Mouse (Mus musculus) MEL (cell line): ENCODE data around the gene Hikeshi. TPM values are rescaled to one million over a fixed set of nuclear protein-coding genes. Genes with fewer than 3 reads are reported as not detected.

Source experiments
- DNase-seq: peaks from one replicate; pipeline ENCODE4 v3.0.0; 2011; ENCODE audit warnings: low read depth, low spot score
- H3K27ac ChIP-seq: 2 replicates; pipeline ENCODE4 v1.5.1; 2012; ENCODE audit warnings: low read depth, mild to moderate bottlenecking, control low read depth, low read length, moderate library complexity; ENCODE audit not compliant: control insufficient read depth
- H3K27me3 ChIP-seq, 2 experiments: fragments of 150-350 bp in 1 of 2; sonication (generic) in 1 of 2; 2 replicates each; pipeline ENCODE4 v1.6.1; 2012; ENCODE audit warnings: low read length in 2 of 2, mild to moderate bottlenecking in 2 of 2, improper control_type of control experiment in 1 of 2, moderate library complexity in 1 of 2; ENCODE audit not compliant: insufficient read depth in 2 of 2, control insufficient read depth in 1 of 2
- H3K36me3 ChIP-seq, 2 experiments: 2 replicates each; pipeline ENCODE4 v1.6.1; 2012 to 2014; ENCODE audit warnings: low read length in 2 of 2, improper control_type of control experiment in 1 of 2, inconsistent platforms in 1 of 2, mild to moderate bottlenecking in 1 of 2; ENCODE audit not compliant: insufficient read depth in 2 of 2, control insufficient read depth in 1 of 2
- H3K4me1 ChIP-seq, 2 experiments: fragments of 150-350 bp in 1 of 2; sonication (generic) in 1 of 2; 2 replicates each; pipeline ENCODE4 v1.6.1; 2012; ENCODE audit warnings: low read length in 2 of 2, improper control_type of control experiment in 1 of 2, mild to moderate bottlenecking in 1 of 2; ENCODE audit not compliant: insufficient read depth in 2 of 2, control insufficient read depth in 1 of 2
- H3K4me3 ChIP-seq, 2 experiments: fragments of 150-350 bp in 1 of 2; sonication (generic) in 1 of 2; 2 replicates each; pipeline ENCODE4 v1.5.1; 2012; ENCODE audit warnings: low read depth in 2 of 2, low read length in 2 of 2, mild to moderate bottlenecking in 2 of 2, moderate library complexity in 2 of 2, control low read depth in 1 of 2, improper control_type of control experiment in 1 of 2; ENCODE audit not compliant: control insufficient read depth in 1 of 2, insufficient read depth in 1 of 2
- H3K79me2 ChIP-seq: 2 replicates; pipeline ENCODE4 v1.6.1; 2012; ENCODE audit warnings: mild to moderate bottlenecking, low read length, moderate library complexity; ENCODE audit not compliant: control insufficient read depth, poor library complexity, insufficient read depth
- H3K9ac ChIP-seq: 2 replicates; pipeline ENCODE4 v1.6.1; 2012; ENCODE audit warnings: low read depth, mild to moderate bottlenecking, control low read depth, low read length, moderate library complexity; ENCODE audit not compliant: control insufficient read depth, poor library complexity, severe bottlenecking
- H3K9me3 ChIP-seq: fragments of 150-350 bp; sonication (generic); replicated peaks from 2 replicates; pipeline ENCODE4 v1.6.1; 2012; ENCODE audit warnings: mild to moderate bottlenecking, low read length, improper control_type of control experiment, moderate library complexity; ENCODE audit not compliant: insufficient read depth
- CTCF ChIP-seq, 3 experiments: IDR thresholded peaks in 2 of 3; conservative IDR thresholded peaks in 1 of 3; 2 replicates each; pipeline ENCODE4 v1.5.1; 2011 to 2012; ENCODE audit warnings: low read length in 3 of 3, low read depth in 2 of 3, mild to moderate bottlenecking in 2 of 3, improper control_type of control experiment in 1 of 3, inconsistent platforms in 1 of 3, mixed read lengths in 1 of 3, moderate library complexity in 1 of 3; ENCODE audit not compliant: control insufficient read depth in 1 of 3, insufficient read depth in 1 of 3, poor library complexity in 1 of 3, severe bottlenecking in 1 of 3
- ELF1 ChIP-seq: IDR thresholded peaks from 2 replicates; pipeline ENCODE4 v1.6.1; 2014; ENCODE audit warnings: low read depth, mild to moderate bottlenecking, inconsistent platforms, low read length, improper control_type of control experiment, moderate library complexity
- EP300 ChIP-seq, 2 experiments: IDR thresholded peaks; 2 replicates each; pipeline ENCODE4 v1.6.1; 2011; ENCODE audit warnings: improper control_type of control experiment in 2 of 2, low read length in 2 of 2, low read depth in 1 of 2, mild to moderate bottlenecking in 1 of 2
- HCFC1 ChIP-seq: IDR thresholded peaks from 2 replicates; pipeline ENCODE4 v1.6.1; 2012; ENCODE audit warnings: low read depth, mild to moderate bottlenecking, inconsistent platforms, low read length, improper control_type of control experiment, moderate library complexity
- JUND ChIP-seq: IDR thresholded peaks from 2 replicates; pipeline ENCODE4 v1.6.1; 2011; ENCODE audit warnings: low read depth, mild to moderate bottlenecking, improper control_type of control experiment, low read length
- KAT2A ChIP-seq: conservative IDR thresholded peaks from 2 replicates; pipeline ENCODE4 v1.6.1; 2012; ENCODE audit warnings: low read depth, low read length, improper control_type of control experiment, inconsistent platforms
- MAX ChIP-seq: IDR thresholded peaks from 2 replicates; pipeline ENCODE4 v1.6.1; 2011; ENCODE audit warnings: low read length, improper control_type of control experiment
- MEF2A ChIP-seq: IDR thresholded peaks from 2 replicates; pipeline ENCODE4 v1.6.1; 2014; ENCODE audit warnings: low read depth, mild to moderate bottlenecking, inconsistent platforms, low read length, improper control_type of control experiment; ENCODE audit not compliant: poor library complexity, insufficient replicate concordance, severe bottlenecking; ENCODE audit errors: extremely low read depth
- MYB ChIP-seq: IDR thresholded peaks from 2 replicates; pipeline ENCODE4 v1.6.1; 2011; ENCODE audit warnings: mild to moderate bottlenecking, low read depth, low read length, improper control_type of control experiment
- MYC ChIP-seq: IDR thresholded peaks from 2 replicates; pipeline ENCODE4 v1.6.1; 2011; ENCODE audit warnings: low read depth, mild to moderate bottlenecking, low read length, improper control_type of control experiment, moderate library complexity
- NRF1 ChIP-seq: IDR thresholded peaks from 2 replicates; pipeline ENCODE4 v1.6.1; 2014; ENCODE audit warnings: low read depth, mild to moderate bottlenecking, inconsistent platforms, low read length, improper control_type of control experiment, moderate library complexity; ENCODE audit not compliant: poor library complexity, insufficient read depth, severe bottlenecking
- POLR2AphosphoS2 ChIP-seq: IDR thresholded peaks from 2 replicates; pipeline ENCODE4 v1.6.1; 2011; ENCODE audit warnings: low read length, improper control_type of control experiment
- RAD21 ChIP-seq: IDR thresholded peaks from 2 replicates; pipeline ENCODE4 v1.6.1; 2011; ENCODE audit warnings: mild to moderate bottlenecking, low read depth, low read length, improper control_type of control experiment
- RCOR1 ChIP-seq: IDR thresholded peaks from 2 replicates; pipeline ENCODE4 v1.6.1; 2012; ENCODE audit warnings: low read depth, mild to moderate bottlenecking, inconsistent platforms, low read length, improper control_type of control experiment
- SIN3A ChIP-seq: IDR thresholded peaks from 2 replicates; pipeline ENCODE4 v1.6.1; 2012; ENCODE audit warnings: low read length, improper control_type of control experiment, inconsistent platforms
- SMC3 ChIP-seq: IDR thresholded peaks from 2 replicates; pipeline ENCODE4 v1.6.1; 2011; ENCODE audit warnings: low read depth, low read length, improper control_type of control experiment
- ZC3H11A ChIP-seq: IDR thresholded peaks from 2 replicates; pipeline ENCODE4 v1.6.1; 2012; ENCODE audit warnings: low read depth, mild to moderate bottlenecking, inconsistent platforms, low read length, improper control_type of control experiment
- ZKSCAN1 ChIP-seq: IDR thresholded peaks from 2 replicates; pipeline ENCODE4 v1.6.1; 2012; ENCODE audit warnings: low read depth, mild to moderate bottlenecking, inconsistent platforms, low read length, improper control_type of control experiment, moderate library complexity
- ZNF384 ChIP-seq: IDR thresholded peaks from 2 replicates; pipeline ENCODE4 v1.6.1; 2012; ENCODE audit warnings: low read depth, mild to moderate bottlenecking, inconsistent platforms, low read length, improper control_type of control experiment
- polyA plus RNA-seq, 2 experiments: library from polyadenylated mRNA; stranded (reverse) in 1 of 2; unstranded in 1 of 2; fragments of >175 nt in 1 of 2; fragments of >200 nt in 1 of 2; gene quantifications; 2 replicates each; pipeline versions ENCODE4 v1.2.1 to v1.2.4; 2012; ENCODE audit warnings: low replicate concordance in 2 of 2, low read depth in 1 of 2; ENCODE audit not compliant: insufficient read length in 2 of 2, insufficient read depth in 1 of 2, missing spikeins in 1 of 2
- total RNA-seq: library from RNA; depleted of rRNA; stranded (reverse); fragments of 300-350 nt; gene quantifications from 2 replicates; pipeline ENCODE4 v1.2.3, GENCODE M21; 2012

Gene Hikeshi
- total and polyA plus RNA-seq, 3 experiments, result 61.4 to 123 TPM; not detected in 1

DNA sequence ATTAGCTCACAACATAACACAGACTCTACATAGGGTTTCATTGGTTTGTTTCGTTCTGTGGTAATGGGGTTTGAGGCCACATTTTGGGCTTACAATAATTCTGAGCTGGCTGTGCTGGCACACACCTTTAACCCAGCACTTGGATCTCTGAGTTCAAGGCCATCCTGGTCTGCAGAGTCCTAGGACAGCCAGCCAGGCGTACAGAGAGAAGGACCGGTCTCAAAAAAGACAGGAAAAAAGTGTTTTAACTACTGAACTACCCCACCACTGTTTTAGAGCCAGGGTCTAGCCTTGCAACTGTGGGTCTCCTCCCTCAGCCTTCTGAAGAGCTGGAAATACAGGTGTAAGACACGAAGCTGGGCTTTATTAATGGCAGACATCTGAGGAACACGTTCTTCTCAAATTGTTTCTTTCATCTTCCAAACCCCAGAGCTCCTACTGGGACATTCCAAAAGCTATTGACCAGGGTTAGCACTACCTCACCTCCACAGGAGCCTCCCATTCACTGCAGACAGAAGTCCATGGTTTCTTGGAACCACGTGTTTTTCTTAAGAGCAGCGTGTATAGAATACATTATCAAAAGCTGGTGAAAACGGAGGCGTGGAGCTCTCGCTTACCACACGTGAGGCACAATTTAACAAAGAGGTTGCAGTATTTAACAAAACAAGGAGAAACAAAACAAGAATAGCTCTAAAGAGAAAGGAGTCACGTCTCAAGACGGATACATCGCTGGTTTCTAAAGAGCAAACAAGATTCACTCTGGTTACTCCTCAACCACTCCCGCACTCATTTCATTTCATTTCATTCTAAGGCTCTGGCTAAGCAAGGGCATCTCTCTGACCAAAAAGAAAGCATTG, 1.3 kb downstream of the Hikeshi start:
- no peak overlapping the region for H3K27ac ChIP-seq
- DNase-seq, result no peak

DNA sequence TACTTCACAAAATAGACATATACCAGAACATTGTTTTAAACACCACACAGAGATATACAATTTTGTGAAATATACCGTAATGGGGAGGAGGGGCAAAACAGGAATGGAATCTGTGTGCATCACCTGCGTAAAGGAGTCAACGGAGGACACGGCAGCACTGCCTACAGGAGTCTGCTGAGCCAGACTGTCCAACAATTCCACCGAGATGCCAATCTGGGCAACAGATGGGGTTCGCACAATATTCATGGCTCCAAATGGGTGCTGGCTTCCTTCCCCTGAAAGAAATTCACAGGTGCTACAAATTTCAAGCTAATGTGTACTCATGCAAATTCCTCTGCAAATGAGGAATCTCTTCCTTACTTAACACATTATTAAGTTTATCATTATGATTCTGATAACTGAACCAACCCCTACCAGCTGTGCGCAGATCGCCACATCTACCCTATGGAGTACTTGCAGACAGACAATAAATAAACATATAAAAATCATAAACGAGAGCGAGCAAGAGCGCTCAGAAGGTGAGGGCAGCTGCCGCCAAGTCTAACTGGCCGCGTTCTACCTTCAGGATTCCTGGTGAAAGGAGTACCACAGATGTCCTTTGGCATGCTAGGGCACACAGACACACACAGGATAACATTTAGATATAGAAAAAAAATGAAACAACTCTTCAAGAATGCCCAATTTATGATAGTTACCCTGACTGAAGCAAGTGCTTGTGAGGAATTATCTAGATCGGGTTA, 17.4 kb downstream of the Hikeshi start:
- no peaks in the 10 kb centered on the region for H3K27me3 ChIP-seq
- no peak overlapping the region for H3K27ac ChIP-seq
- no peak overlapping the region for H3K9ac ChIP-seq
- no peaks in the 10 kb centered on the region for H3K4me1 ChIP-seq
- no peak for TF ChIP-seq CTCF (IDR thresholded peaks at IDR 0.05 in 2 of 3, conservative IDR thresholded peaks at IDR 0.05 in 1 of 3; ENCODE audit: control insufficient read depth in 1 of 3, insufficient read depth in 1 of 3, low read depth in 2 of 3, low read length in 3 of 3, poor library complexity in 1 of 3, severe bottlenecking in 1 of 3)
- TF ChIP-seq ELF1, result no peak
- TF ChIP-seq RAD21, result no peak
- no peak for TF ChIP-seq MAX
- TF ChIP-seq, all 39 proteins: peak for 0
- Histone ChIP-seq H3K36me3 (no peaks in the 10 kb centered on the region; a peak in 1 of 4 replicates), H3K79me2 (no peaks in the 10 kb centered on the region), H3K9me3 (no peaks in the 10 kb centered on the region), H3K4me3 (no peak overlapping the region)
- no peak for DNase-seq

More for the DNA sequence above, 1.3 kb downstream of the Hikeshi start:
- peak overlapping the region; percentile 82 for H3K9ac ChIP-seq
- H3K4me1 ChIP-seq, result peaks cover 0 to 5% of the 10 kb centered on the region in 2 experiments; a peak in 2 of 4 replicates
- H3K4me3 ChIP-seq, result peak overlapping the region; percentile 71 to 96
- no peaks in the 10 kb centered on the region for H3K27me3 ChIP-seq
- peaks cover 0 to 5% of the 10 kb centered on the region in 2 experiments; a peak in 2 of 4 replicates for H3K36me3 ChIP-seq
- no peaks in the 10 kb centered on the region for H3K9me3 ChIP-seq
- peaks cover 15% of the 10 kb centered on the region for H3K79me2 ChIP-seq
- TF ChIP-seq EP300 (IDR thresholded peaks at IDR 0.05; ENCODE audit: low read depth in 1 of 2, low read length in 2 of 2) (no peak), ZKSCAN1 (no peak), POLR2AphosphoS2 (no peak), JUND (no peak), SMC3 (no peak), MEF2A (no peak), ELF1 (no peak), ZC3H11A (no peak)
- TF ChIP-seq, all 39 proteins: peak for 0

DNA sequence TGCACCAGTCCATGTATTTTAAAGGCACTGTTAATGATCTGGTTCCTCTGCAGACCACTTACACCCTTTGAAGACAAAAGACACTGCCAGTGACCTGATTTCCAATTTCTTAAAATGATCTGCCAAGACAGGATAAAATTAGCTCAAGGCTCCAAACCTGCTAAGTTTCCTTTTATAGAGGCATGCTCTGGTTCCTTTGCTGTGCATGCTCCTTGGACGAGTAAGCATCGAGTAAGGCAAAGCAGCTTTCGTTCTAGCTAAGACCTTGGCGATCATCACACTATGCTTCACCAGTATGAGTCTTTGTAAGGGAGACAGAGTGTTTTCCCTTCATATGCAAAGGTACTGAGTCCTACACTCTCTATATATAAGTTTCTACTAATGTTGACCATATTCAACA, 23.2 kb downstream of the Hikeshi start:
- H3K36me3 ChIP-seq, result no peaks in the 10 kb centered on the region; a peak in 1 of 4 replicates
- no peak overlapping the region for H3K9ac ChIP-seq
- no peaks in the 10 kb centered on the region for H3K4me1 ChIP-seq
- H3K27me3 ChIP-seq, result no peaks in the 10 kb centered on the region
- TF ChIP-seq NRF1, result no peak
- no peak for TF ChIP-seq KAT2A
- no peak for TF ChIP-seq HCFC1
- no peak for TF ChIP-seq MYC
- no peak for TF ChIP-seq CTCF (IDR thresholded peaks at IDR 0.05 in 2 of 3, conservative IDR thresholded peaks at IDR 0.05 in 1 of 3; ENCODE audit: control insufficient read depth in 1 of 3, insufficient read depth in 1 of 3, low read depth in 2 of 3, low read length in 3 of 3, poor library complexity in 1 of 3, severe bottlenecking in 1 of 3)
- TF ChIP-seq MAX, result no peak
- no peak for TF ChIP-seq RAD21
- no peak for TF ChIP-seq MYB
- TF ChIP-seq ELF1, result no peak
- TF ChIP-seq SIN3A, result no peak
- TF ChIP-seq RCOR1, result no peak
- no peak for TF ChIP-seq ZNF384
- H3K79me2 ChIP-seq, result no peaks in the 10 kb centered on the region
- H3K4me3 ChIP-seq, result no peak overlapping the region
- no peak overlapping the region for H3K27ac ChIP-seq
- no peak for DNase-seq
- no peaks in the 10 kb centered on the region for H3K9me3 ChIP-seq
